20 mouse cellular contexts compared by ENCODE assay signal in genomic region chr5:13694847-13695246, GRCm38 (mm10).
DNase-seq lines count a peak whose midpoint lies in the region; ATAC-seq and TF ChIP-seq lines count a peak whose summit lies in the region.
"Had no signal": no experiment of that assay in that cellular context is flagged by ENCODE, and none has a peak within 500 bp of the region (broad histone marks: within the 10 kb centered on the region; RNA-seq: fewer than 3 reads in every experiment).

No protein-coding gene starts in this region.

- peak; percentile 75 for TF ChIP-seq EP300 in ES-Bruce4 (IDR thresholded peaks at IDR 0.05; ENCODE audit: insufficient read depth, low read depth, low read length)

- DNase-seq in cerebellum, postnatal 25 days = peak; percentile 12 to 15
- DNase-seq in ES-CJ7 (ENCODE audit: low read depth, low spot score) (peak; percentile 61), ZHBTc4 (ENCODE audit: low read depth, low spot score) (peak; percentile 71)
- DNase-seq in adrenal gland, postnatal 14 days = no peak
- DNase-seq: adrenal gland, adult 8-10 months; cerebellum, adult 8-10 months; forebrain, postnatal 0 days; gastrocnemius, postnatal 14 days; heart, adult 2 months; heart, postnatal 14 days; kidney, adult 11 months; kidney, adult 9 months had no signal

- ATAC-seq in cerebellum, adult (ENCODE audit: insufficient number of reproducible peaks, low FRiP score, low TSS enrichment) = no peak
- ATAC-seq: activated CD4-positive, CD25-positive, alpha-beta regulatory T cell, adult 4 months; forebrain, postnatal 0 days; hindbrain, postnatal 0 days had no signal

- H3K4me1 ChIP-seq in ES-Bruce4 (ENCODE audit: control insufficient read depth, insufficient read depth, low read length) = peaks cover 2% of the 10 kb centered on the region
- H3K4me1 ChIP-seq: embryonic facial prominence, embryonic 13.5 days; forebrain, embryonic 12.5 days; heart, embryonic 15.5 days; hindbrain, embryonic 13.5 days had no signal

- no peaks in the 10 kb centered on the region for H3K9me3 ChIP-seq in ES-Bruce4 (replicated peaks; ENCODE audit: control insufficient read depth, insufficient read depth, low read length, poor library complexity, severe bottlenecking)
- H3K9me3 ChIP-seq: embryonic facial prominence, embryonic 13.5 days; forebrain, embryonic 12.5 days; heart, embryonic 15.5 days; hindbrain, embryonic 13.5 days had no signal

- no peak for TF ChIP-seq CTCF in ES-Bruce4 (IDR thresholded peaks at IDR 0.05; ENCODE audit: low read depth, low read length)

- no peak for TF ChIP-seq POLR2A in ES-Bruce4 (IDR thresholded peaks at IDR 0.05; ENCODE audit: insufficient read depth, low read length)

- H3K27ac ChIP-seq in ES-Bruce4 (ENCODE audit: insufficient read depth, low read length) = no peak overlapping the region
- H3K27ac ChIP-seq: embryonic facial prominence, embryonic 13.5 days; forebrain, embryonic 12.5 days; heart, adult 2 months; heart, embryonic 15.5 days; hindbrain, embryonic 13.5 days; hindbrain, postnatal 0 days had no signal

- no peaks in the 10 kb centered on the region for H3K36me3 ChIP-seq in ES-Bruce4 (ENCODE audit: control insufficient read depth, insufficient read depth, low read length, poor library complexity, severe bottlenecking)
- H3K36me3 ChIP-seq: embryonic facial prominence, embryonic 13.5 days; forebrain, embryonic 12.5 days; heart, embryonic 15.5 days; hindbrain, embryonic 13.5 days had no signal

- H3K4me3 ChIP-seq in ES-Bruce4 (ENCODE audit: low read depth, low read length) = no peak overlapping the region
- H3K4me3 ChIP-seq: embryonic facial prominence, embryonic 13.5 days; forebrain, embryonic 12.5 days; heart, adult 2 months; heart, embryonic 15.5 days; hindbrain, embryonic 13.5 days had no signal

- H3K9ac ChIP-seq in ES-Bruce4 (ENCODE audit: low read depth, poor library complexity, severe bottlenecking) = no peak overlapping the region
- H3K9ac ChIP-seq: embryonic facial prominence, embryonic 13.5 days; forebrain, embryonic 12.5 days; forebrain, postnatal 0 days; heart, embryonic 15.5 days; hindbrain, embryonic 13.5 days had no signal

- H3K27me3 ChIP-seq in ES-Bruce4 (ENCODE audit: control insufficient read depth, insufficient read depth, low read length, poor library complexity, severe bottlenecking) = no peaks in the 10 kb centered on the region
- H3K27me3 ChIP-seq: embryonic facial prominence, embryonic 13.5 days; forebrain, embryonic 12.5 days; heart, embryonic 15.5 days; hindbrain, embryonic 13.5 days had no signal
